Mouse (Mus musculus) myocyte (in vitro differentiated cells): Measurements from ENCODE around the gene Fam214a.

Experiments
- POLR2A ChIP-seq: IDR thresholded peaks from one replicate; pipeline ENCODE4 v1.6.1; 2011; ENCODE audit warnings: low read depth, mild to moderate bottlenecking, control low read depth, moderate library complexity; ENCODE audit not compliant: insufficient read length
- TCF12 ChIP-seq: IDR thresholded peaks from one replicate; pipeline ENCODE4 v1.6.1; 2011; ENCODE audit warnings: mild to moderate bottlenecking, control low read depth; ENCODE audit not compliant: poor library complexity, insufficient read depth, severe bottlenecking

DNA sequence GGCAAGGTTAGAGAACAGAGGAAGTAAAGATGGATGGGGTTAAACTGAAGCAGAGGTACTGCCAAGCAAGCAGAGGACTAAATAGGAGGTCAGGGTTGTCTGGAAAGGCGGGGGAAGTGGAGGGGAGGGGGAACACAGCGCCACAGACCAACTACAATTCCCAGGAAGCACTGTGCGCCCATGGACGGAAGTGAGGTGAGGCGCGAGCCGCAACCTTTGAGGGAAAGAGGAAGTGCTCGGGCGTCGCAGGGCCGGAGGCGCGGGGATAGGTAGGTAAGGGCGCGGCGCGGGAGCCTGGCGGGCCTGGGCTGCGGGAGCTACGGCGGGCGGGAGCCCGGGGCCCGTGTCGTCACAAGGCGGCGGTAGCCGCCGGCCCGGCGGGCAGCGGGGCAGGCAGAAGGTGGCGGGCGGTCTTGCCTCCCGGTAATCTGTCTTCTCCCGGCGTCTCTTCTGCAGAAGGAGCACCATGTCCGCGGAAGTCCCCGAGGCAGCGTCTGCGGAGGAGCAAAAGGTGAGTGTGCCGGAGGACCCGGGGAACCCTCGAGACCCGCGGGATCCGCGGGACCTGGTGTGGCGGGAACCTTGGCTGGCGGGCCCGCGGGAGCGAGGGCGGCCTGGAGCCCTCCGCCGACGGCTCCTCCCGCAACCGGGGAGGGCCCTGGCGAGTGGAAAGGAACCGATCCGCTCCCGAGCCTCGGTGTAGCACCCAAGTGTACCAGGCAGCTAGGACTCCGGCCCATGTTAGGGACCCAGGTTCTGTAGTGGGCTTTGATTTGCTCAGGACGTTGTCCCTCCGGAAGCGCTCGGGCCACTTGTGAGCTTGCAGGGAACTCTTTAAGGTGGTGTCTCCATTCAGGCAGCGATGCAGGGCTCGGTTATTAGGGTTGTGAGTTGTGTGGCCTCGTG is 85.0 kb downstream of the Fam214a start, which contains the start of gene Arpp19:
- TF ChIP-seq TCF12 (no peak), POLR2A (peak; percentile 75)
